Mouse (Mus musculus): ENCODE results near the gene Fbxw4. TPM values are rescaled to one million over a fixed set of nuclear protein-coding genes. Genes with fewer than 3 reads are reported as not detected.

Gene Fbxw4
- polyA plus RNA-seq, 2 experiments, result 6.6 to 52.2 TPM

- no peak for ATAC-seq (ENCODE audit: low FRiP score, low read depth)
Observed at GRCm38 (mm10) chr19:45574941-45575631, 85.0 kb downstream of the Fbxw4 start.

GRCm38 (mm10) chr19:45574339-45574898 is 85.7 kb downstream of the Fbxw4 start:
- no peak for TF ChIP-seq POLR2A (IDR thresholded peaks at IDR 0.05; ENCODE audit: borderline replicate concordance, extremely low read depth, insufficient read depth, insufficient read length)
- H3K36me3 ChIP-seq (ENCODE audit: control insufficient read depth, insufficient read depth, low read length), result peaks cover 33% of the 10 kb centered on the region
- 49% methylated on average over 7 of the region's 7 CpGs for WGBS
- DNase-seq (ENCODE audit: low spot score) (no peak), ATAC-seq (ENCODE audit: low FRiP score, low read depth) (peak; percentile 48; the same call in 1 of the 2 replicates)
- peaks cover 29% of the 10 kb centered on the region for H3K4me1 ChIP-seq (ENCODE audit: control insufficient read depth, insufficient read depth, low read length)
- no peaks in the 10 kb centered on the region for H3K9me3 ChIP-seq (ENCODE audit: control insufficient read depth, low read length)
- no peak overlapping the region for H3K4me3 ChIP-seq (replicated peaks; ENCODE audit: low read length)
- no peaks in the 10 kb centered on the region for H3K27me3 ChIP-seq (ENCODE audit: control insufficient read depth, insufficient read depth, low read length)
- no peak overlapping the region for H3K9ac ChIP-seq (ENCODE audit: low read depth, low read length, severe bottlenecking)
- no peak overlapping the region for H3K27ac ChIP-seq (replicated peaks; ENCODE audit: low read depth, low read length)
- H3K4me2 ChIP-seq (replicated peaks; ENCODE audit: low read depth, low read length, severe bottlenecking), result no peak overlapping the region

More at GRCm38 (mm10) chr19:45574941-45575631, 85.0 kb downstream of the Fbxw4 start:
- Histone ChIP-seq H3K9ac (ENCODE audit: low read depth, low read length, severe bottlenecking) (no peak overlapping the region), H3K4me3 (replicated peaks; ENCODE audit: low read length) (no peak overlapping the region), H3K4me2 (replicated peaks; ENCODE audit: low read depth, low read length, severe bottlenecking) (no peak overlapping the region), H3K27ac (replicated peaks; ENCODE audit: low read depth, low read length) (0 out of 2 replicates have a peak overlapping the region, but pooled peaks have one; percentile 15), H3K9me3 (ENCODE audit: control insufficient read depth, low read length) (no peaks in the 10 kb centered on the region), H3K36me3 (ENCODE audit: control insufficient read depth, insufficient read depth, low read length) (peaks cover 37% of the 10 kb centered on the region), H3K27me3 (ENCODE audit: control insufficient read depth, insufficient read depth, low read length) (no peaks in the 10 kb centered on the region), H3K4me1 (ENCODE audit: control insufficient read depth, insufficient read depth, low read length) (peaks cover 25% of the 10 kb centered on the region)
- no peak for TF ChIP-seq POLR2A (IDR thresholded peaks at IDR 0.05; ENCODE audit: borderline replicate concordance, extremely low read depth, insufficient read depth, insufficient read length)
- DNase-seq (ENCODE audit: low spot score), result no peak
- 48% methylated on average over 19 of the region's 19 CpGs for WGBS

- DNase-seq (ENCODE audit: low spot score) (peak; percentile 76), ATAC-seq (ENCODE audit: low FRiP score, low read depth) (peak; percentile 42; the same call in 1 of the 2 replicates)
- H3K9me3 ChIP-seq (ENCODE audit: control insufficient read depth, low read length), result no peaks in the 10 kb centered on the region
- no peak overlapping the region for H3K27ac ChIP-seq (replicated peaks; ENCODE audit: low read depth, low read length)
- H3K4me1 ChIP-seq (ENCODE audit: control insufficient read depth, insufficient read depth, low read length), result peaks cover 33% of the 10 kb centered on the region
- no peak overlapping the region for H3K9ac ChIP-seq (ENCODE audit: low read depth, low read length, severe bottlenecking)
- no peak for TF ChIP-seq POLR2A (IDR thresholded peaks at IDR 0.05; ENCODE audit: borderline replicate concordance, extremely low read depth, insufficient read depth, insufficient read length)
- H3K36me3 ChIP-seq (ENCODE audit: control insufficient read depth, insufficient read depth, low read length), result peaks cover 27% of the 10 kb centered on the region
- H3K27me3 ChIP-seq (ENCODE audit: control insufficient read depth, insufficient read depth, low read length), result no peaks in the 10 kb centered on the region
- no peak overlapping the region for H3K4me3 ChIP-seq (replicated peaks; ENCODE audit: low read length)
- WGBS, result 23% methylated on average over 6 of the region's 6 CpGs
- no peak overlapping the region for H3K4me2 ChIP-seq (replicated peaks; ENCODE audit: low read depth, low read length, severe bottlenecking)
Observed at GRCm38 (mm10) chr19:45573861-45574267, 86.2 kb downstream of the Fbxw4 start.

- H3K9ac ChIP-seq (ENCODE audit: low read depth, low read length, severe bottlenecking), result no peak overlapping the region
- 75% methylated on average over 6 of the region's 6 CpGs for WGBS
- no peak overlapping the region for H3K27ac ChIP-seq (replicated peaks; ENCODE audit: low read depth, low read length)
- no peak for TF ChIP-seq POLR2A (IDR thresholded peaks at IDR 0.05; ENCODE audit: borderline replicate concordance, extremely low read depth, insufficient read depth, insufficient read length)
- no peak overlapping the region for H3K4me2 ChIP-seq (replicated peaks; ENCODE audit: low read depth, low read length, severe bottlenecking)
- ATAC-seq (ENCODE audit: low FRiP score, low read depth) (no peak), DNase-seq (ENCODE audit: low spot score) (no peak)
- H3K9me3 ChIP-seq (ENCODE audit: control insufficient read depth, low read length), result no peaks in the 10 kb centered on the region
- H3K4me1 ChIP-seq (ENCODE audit: control insufficient read depth, insufficient read depth, low read length), result peaks cover 37% of the 10 kb centered on the region
- H3K36me3 ChIP-seq (ENCODE audit: control insufficient read depth, insufficient read depth, low read length), result peaks cover 20% of the 10 kb centered on the region
- no peaks in the 10 kb centered on the region for H3K27me3 ChIP-seq (ENCODE audit: control insufficient read depth, insufficient read depth, low read length)
- H3K4me3 ChIP-seq (replicated peaks; ENCODE audit: low read length), result no peak overlapping the region
Observed at GRCm38 (mm10) chr19:45573033-45573432, 87.1 kb downstream of the Fbxw4 start.

- no peaks in the 10 kb centered on the region for H3K9me3 ChIP-seq (ENCODE audit: control insufficient read depth, low read length)
- DNase-seq (ENCODE audit: low spot score) (no peak), ATAC-seq (ENCODE audit: low FRiP score, low read depth) (no peak)
- WGBS, result 23% methylated on average over 14 of the region's 14 CpGs
- H3K9ac ChIP-seq (ENCODE audit: low read depth, low read length, severe bottlenecking), result no peak overlapping the region
- H3K4me2 ChIP-seq (replicated peaks; ENCODE audit: low read depth, low read length, severe bottlenecking), result no peak overlapping the region
- H3K27me3 ChIP-seq (ENCODE audit: control insufficient read depth, insufficient read depth, low read length), result no peaks in the 10 kb centered on the region
- no peak overlapping the region for H3K4me3 ChIP-seq (replicated peaks; ENCODE audit: low read length)
- H3K36me3 ChIP-seq (ENCODE audit: control insufficient read depth, insufficient read depth, low read length), result peaks cover 1% of the 10 kb centered on the region
- no peak for TF ChIP-seq POLR2A (IDR thresholded peaks at IDR 0.05; ENCODE audit: borderline replicate concordance, extremely low read depth, insufficient read depth, insufficient read length)
- H3K27ac ChIP-seq (replicated peaks; ENCODE audit: low read depth, low read length), result no peak overlapping the region
- peaks cover 44% of the 10 kb centered on the region for H3K4me1 ChIP-seq (ENCODE audit: control insufficient read depth, insufficient read depth, low read length)
Observed at GRCm38 (mm10) chr19:45567367-45567766, 92.7 kb downstream of the Fbxw4 start.

Measured in limb, embryonic 14.5 days (tissue).